Mouse (Mus musculus): ENCODE data around the gene Nxpe4. TPM values are rescaled to one million over a fixed set of nuclear protein-coding genes. Genes with fewer than 3 reads are reported as not detected.

Nxpe4 gene
- polyA plus RNA-seq, 1 experiment from 2014 or later = 7.8 TPM

DNA sequence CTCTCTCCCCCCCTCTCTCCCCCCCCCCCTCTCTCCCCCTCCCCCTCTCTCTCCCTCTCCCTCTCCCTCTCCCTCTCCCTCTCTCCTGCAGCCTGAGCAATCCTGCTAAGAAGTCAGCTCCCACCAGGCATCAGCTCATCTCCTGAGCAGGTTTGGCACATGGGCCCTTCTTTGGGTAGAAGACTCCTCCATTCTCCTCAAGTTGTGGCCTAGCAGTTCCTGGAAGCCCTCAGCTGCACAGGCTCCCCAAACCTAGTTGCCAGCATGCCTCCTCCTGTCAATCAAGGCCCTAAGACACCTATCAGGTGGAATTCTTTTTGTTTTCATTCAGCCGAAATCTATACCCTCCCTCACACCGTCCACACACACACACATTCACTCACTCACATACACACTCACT lies 259.7 kb downstream of the Nxpe4 start:
- H3K9ac ChIP-seq (ENCODE audit: low read depth, low read length) = no peak overlapping the region
- no peaks in the 10 kb centered on the region for H3K36me3 ChIP-seq (ENCODE audit: control insufficient read depth, insufficient read depth, low read length)
- no peaks in the 10 kb centered on the region for H3K4me1 ChIP-seq (ENCODE audit: control insufficient read depth, insufficient read depth, low read length)
- no peak overlapping the region for H3K27ac ChIP-seq (ENCODE audit: low read depth, low read length)
- H3K27me3 ChIP-seq (ENCODE audit: control insufficient read depth, insufficient read depth, low read length) = no peaks in the 10 kb centered on the region
- H3K4me2 ChIP-seq (replicated peaks; ENCODE audit: low read depth, low read length) = no peak overlapping the region
- H3K4me3 ChIP-seq (ENCODE audit: low read length) = no peak overlapping the region
- no peaks in the 10 kb centered on the region for H3K9me3 ChIP-seq (ENCODE audit: control insufficient read depth, low read length)
- WGBS = 78% methylated on average over 2 of the region's 2 CpGs
- ATAC-seq (ENCODE audit: low FRiP score, low TSS enrichment) = no peak

DNA sequence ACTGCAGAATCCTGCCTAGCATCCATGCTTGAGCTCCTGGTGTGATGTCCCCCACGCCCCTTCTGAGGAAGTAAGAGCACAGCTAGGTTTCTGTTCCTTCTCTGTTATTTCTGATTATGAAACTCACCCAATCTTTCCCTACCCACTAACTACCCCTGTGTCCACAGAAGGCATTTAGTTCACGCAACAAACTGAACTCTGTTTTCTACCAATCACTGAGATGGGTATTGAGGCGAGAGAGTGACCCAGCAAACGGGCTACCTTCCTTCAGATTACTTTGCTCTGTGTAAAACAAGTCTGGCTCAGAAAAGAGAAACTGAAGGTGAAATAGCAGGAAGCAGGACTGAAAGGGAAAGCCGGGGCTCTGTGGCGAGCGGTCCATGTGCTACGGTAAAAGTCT lies 260.6 kb downstream of the Nxpe4 start:
- no peak overlapping the region for H3K27ac ChIP-seq (ENCODE audit: low read depth, low read length)
- 91% methylated on average over 8 of the region's 8 CpGs for WGBS
- H3K4me2 ChIP-seq (replicated peaks; ENCODE audit: low read depth, low read length) = no peak overlapping the region
- no peaks in the 10 kb centered on the region for H3K36me3 ChIP-seq (ENCODE audit: control insufficient read depth, insufficient read depth, low read length)
- H3K4me3 ChIP-seq (ENCODE audit: low read length) = no peak overlapping the region
- no peak for ATAC-seq (ENCODE audit: low FRiP score, low TSS enrichment)
- H3K9ac ChIP-seq (ENCODE audit: low read depth, low read length) = no peak overlapping the region
- H3K9me3 ChIP-seq (ENCODE audit: control insufficient read depth, low read length) = no peaks in the 10 kb centered on the region
- no peaks in the 10 kb centered on the region for H3K4me1 ChIP-seq (ENCODE audit: control insufficient read depth, insufficient read depth, low read length)
- no peaks in the 10 kb centered on the region for H3K27me3 ChIP-seq (ENCODE audit: control insufficient read depth, insufficient read depth, low read length)

DNA sequence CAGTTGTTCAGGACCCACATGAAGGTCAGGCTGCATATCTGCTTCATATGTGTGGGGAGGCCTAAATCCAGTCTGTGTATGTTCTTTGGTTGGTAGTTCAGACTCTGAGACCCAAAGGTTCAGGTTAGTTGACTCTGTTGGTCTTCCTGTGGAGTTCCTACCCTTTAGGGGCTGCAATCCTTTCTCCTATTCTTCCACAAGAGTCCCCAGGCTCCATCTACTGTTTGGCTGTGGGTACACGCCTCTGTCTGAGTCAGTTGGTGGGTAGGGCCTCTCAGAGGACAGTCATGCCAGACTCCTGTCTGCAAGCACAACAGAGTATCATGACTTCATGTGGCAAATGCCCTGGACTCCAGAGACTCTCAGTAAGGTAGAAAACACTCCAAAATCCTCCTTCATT lies 261.4 kb downstream of the Nxpe4 start:
- no peaks in the 10 kb centered on the region for H3K4me1 ChIP-seq (ENCODE audit: control insufficient read depth, insufficient read depth, low read length)
- no peaks in the 10 kb centered on the region for H3K36me3 ChIP-seq (ENCODE audit: control insufficient read depth, insufficient read depth, low read length)
- H3K4me3 ChIP-seq (ENCODE audit: low read length) = no peak overlapping the region
- H3K27me3 ChIP-seq (ENCODE audit: control insufficient read depth, insufficient read depth, low read length) = no peaks in the 10 kb centered on the region
- 52% methylated on average over 1 of the region's 1 CpGs for WGBS
- no peak overlapping the region for H3K4me2 ChIP-seq (replicated peaks; ENCODE audit: low read depth, low read length)
- no peaks in the 10 kb centered on the region for H3K9me3 ChIP-seq (ENCODE audit: control insufficient read depth, low read length)
- H3K9ac ChIP-seq (ENCODE audit: low read depth, low read length) = no peak overlapping the region
- ATAC-seq (ENCODE audit: low FRiP score, low TSS enrichment) = no peak
- H3K27ac ChIP-seq (ENCODE audit: low read depth, low read length) = no peak overlapping the region

DNA sequence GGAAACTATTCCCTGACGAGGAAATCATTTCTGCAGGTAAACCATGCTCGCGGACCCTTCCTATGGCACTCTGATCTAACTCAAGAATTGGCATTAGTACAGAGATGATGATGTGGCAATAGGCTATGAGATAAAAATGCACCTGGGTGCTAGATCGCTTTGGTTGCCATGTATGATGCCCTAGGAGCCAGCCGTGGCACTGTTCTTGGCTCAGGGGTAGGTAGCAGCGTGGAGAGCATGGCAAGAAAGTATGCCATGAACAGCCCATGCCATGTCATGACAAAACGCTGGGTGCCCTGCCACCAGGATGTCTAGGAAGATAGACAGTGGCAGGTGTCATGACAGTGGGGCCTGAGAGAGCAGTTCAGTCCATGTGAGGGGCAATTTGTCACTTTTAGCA lies 265.4 kb downstream of the Nxpe4 start:
- 93% methylated on average over 7 of the region's 7 CpGs for WGBS
- Histone ChIP-seq H3K36me3 (ENCODE audit: control insufficient read depth, insufficient read depth, low read length) (no peaks in the 10 kb centered on the region), H3K4me3 (ENCODE audit: low read length) (no peak overlapping the region), H3K27ac (ENCODE audit: low read depth, low read length) (no peak overlapping the region), H3K4me2 (replicated peaks; ENCODE audit: low read depth, low read length) (no peak overlapping the region), H3K27me3 (ENCODE audit: control insufficient read depth, insufficient read depth, low read length) (no peaks in the 10 kb centered on the region), H3K9me3 (ENCODE audit: control insufficient read depth, low read length) (no peaks in the 10 kb centered on the region), H3K9ac (ENCODE audit: low read depth, low read length) (no peak overlapping the region), H3K4me1 (ENCODE audit: control insufficient read depth, insufficient read depth, low read length) (no peaks in the 10 kb centered on the region)
- ATAC-seq (ENCODE audit: low FRiP score, low TSS enrichment) = no peak

DNA sequence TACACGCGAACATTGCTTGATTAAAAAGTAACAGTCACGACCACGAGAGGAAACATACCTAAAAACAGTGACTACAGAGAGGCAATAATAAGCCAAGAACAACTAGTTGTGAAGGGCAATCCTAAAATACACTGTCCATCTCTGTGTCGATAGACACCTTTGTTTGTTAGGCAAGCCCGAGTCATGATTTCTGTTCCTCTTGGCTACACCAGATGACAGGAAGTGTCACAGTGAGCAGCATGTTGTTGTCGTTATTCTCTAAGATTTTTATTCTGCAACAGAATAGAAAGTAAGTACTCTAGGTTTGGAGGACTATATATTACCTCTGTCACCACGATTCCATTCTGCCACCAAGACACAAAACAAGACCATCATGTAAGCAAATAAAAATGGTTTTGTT lies 270.6 kb downstream of the Nxpe4 start:
- WGBS = 85% methylated on average over 8 of the region's 8 CpGs
- no peaks in the 10 kb centered on the region for H3K36me3 ChIP-seq (ENCODE audit: control insufficient read depth, insufficient read depth, low read length)
- no peak overlapping the region for H3K9ac ChIP-seq (ENCODE audit: low read depth, low read length)
- no peak overlapping the region for H3K4me2 ChIP-seq (replicated peaks; ENCODE audit: low read depth, low read length)
- no peak overlapping the region for H3K27ac ChIP-seq (ENCODE audit: low read depth, low read length)
- no peak for ATAC-seq (ENCODE audit: low FRiP score, low TSS enrichment)
- H3K4me1 ChIP-seq (ENCODE audit: control insufficient read depth, insufficient read depth, low read length) = no peaks in the 10 kb centered on the region
- H3K9me3 ChIP-seq (ENCODE audit: control insufficient read depth, low read length) = no peaks in the 10 kb centered on the region
- H3K4me3 ChIP-seq (ENCODE audit: low read length) = no peak overlapping the region
- H3K27me3 ChIP-seq (ENCODE audit: control insufficient read depth, insufficient read depth, low read length) = no peaks in the 10 kb centered on the region

DNA sequence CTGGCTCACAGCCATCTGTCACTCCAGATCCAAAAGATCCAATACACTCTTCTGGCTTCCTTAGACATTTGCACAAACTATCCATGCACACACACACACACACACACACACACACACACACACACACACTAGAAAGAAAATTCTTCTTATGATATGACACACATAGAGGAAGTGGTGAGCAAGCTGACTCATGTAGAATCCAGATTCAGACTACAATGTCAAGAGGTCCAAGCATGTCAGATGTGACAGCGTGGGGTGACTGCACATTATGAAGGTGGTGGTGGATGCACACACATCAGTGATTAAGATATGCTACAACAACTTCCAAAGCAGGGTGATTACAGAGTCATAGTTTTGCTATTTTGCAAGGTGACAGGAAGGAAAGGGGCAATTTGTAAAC lies 282.1 kb downstream of the Nxpe4 start:
- H3K4me3 ChIP-seq (ENCODE audit: low read length) = no peak overlapping the region
- WGBS = 78% methylated on average over 1 of the region's 1 CpGs
- no peak for ATAC-seq (ENCODE audit: low FRiP score, low TSS enrichment)
- no peaks in the 10 kb centered on the region for H3K36me3 ChIP-seq (ENCODE audit: control insufficient read depth, insufficient read depth, low read length)
- no peak overlapping the region for H3K27ac ChIP-seq (ENCODE audit: low read depth, low read length)
- H3K27me3 ChIP-seq (ENCODE audit: control insufficient read depth, insufficient read depth, low read length) = no peaks in the 10 kb centered on the region
- H3K4me1 ChIP-seq (ENCODE audit: control insufficient read depth, insufficient read depth, low read length) = no peaks in the 10 kb centered on the region
- no peaks in the 10 kb centered on the region for H3K9me3 ChIP-seq (ENCODE audit: control insufficient read depth, low read length)
- H3K9ac ChIP-seq (ENCODE audit: low read depth, low read length) = no peak overlapping the region
- H3K4me2 ChIP-seq (replicated peaks; ENCODE audit: low read depth, low read length) = no peak overlapping the region

DNA sequence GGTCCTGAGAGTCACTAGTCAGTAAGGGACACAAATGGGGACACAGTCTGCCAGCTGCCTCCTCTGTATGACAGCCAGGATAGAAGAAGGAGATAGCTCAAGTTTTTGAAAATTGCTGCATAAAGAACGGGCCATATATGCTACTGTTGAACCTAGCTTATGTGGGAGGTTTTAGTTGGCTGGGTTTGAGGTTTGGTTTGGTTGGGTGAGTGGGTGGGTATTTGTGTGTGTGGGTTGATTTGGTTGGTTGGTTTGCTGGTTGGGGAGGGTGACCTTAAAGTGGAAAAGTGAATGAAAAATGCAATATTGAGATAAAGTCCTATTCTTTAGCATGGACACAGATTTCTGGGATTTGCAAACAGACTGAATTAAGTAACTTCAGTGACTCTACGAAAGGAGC lies 283.0 kb downstream of the Nxpe4 start:
- ATAC-seq (ENCODE audit: low FRiP score, low TSS enrichment) = no peak
- 61% methylated on average over 2 of the region's 2 CpGs for WGBS
- H3K4me2 ChIP-seq (replicated peaks; ENCODE audit: low read depth, low read length) = no peak overlapping the region

DNA sequence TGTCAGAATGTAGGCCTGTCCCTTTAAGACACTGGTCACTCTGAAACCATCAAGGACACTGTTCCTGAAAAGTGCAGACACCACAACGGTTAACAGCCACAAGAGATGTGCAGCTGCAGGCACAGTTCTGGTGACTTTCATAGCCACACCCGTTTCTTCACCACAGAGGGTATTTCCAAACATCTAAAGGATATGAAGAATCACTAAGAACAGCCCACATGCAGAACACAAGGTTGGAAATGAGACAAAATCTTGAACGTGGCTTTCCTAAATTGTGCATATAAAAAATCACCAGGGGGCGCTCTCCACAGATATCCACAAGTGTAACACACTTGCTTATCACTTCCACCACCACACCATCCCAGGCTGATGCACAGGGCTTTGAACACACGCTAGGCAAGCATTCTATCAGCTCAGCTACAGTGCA lies 286.0 kb downstream of the Nxpe4 start:
- Histone ChIP-seq H3K27ac (ENCODE audit: low read depth, low read length) (no peak overlapping the region), H3K36me3 (ENCODE audit: control insufficient read depth, insufficient read depth, low read length) (no peaks in the 10 kb centered on the region), H3K9ac (ENCODE audit: low read depth, low read length) (no peak overlapping the region), H3K4me2 (replicated peaks; ENCODE audit: low read depth, low read length) (no peak overlapping the region), H3K4me1 (ENCODE audit: control insufficient read depth, insufficient read depth, low read length) (no peaks in the 10 kb centered on the region), H3K9me3 (ENCODE audit: control insufficient read depth, low read length) (no peaks in the 10 kb centered on the region), H3K4me3 (ENCODE audit: low read length) (no peak overlapping the region), H3K27me3 (ENCODE audit: control insufficient read depth, insufficient read depth, low read length) (no peaks in the 10 kb centered on the region)
- 42% methylated on average over 5 of the region's 5 CpGs for WGBS
- ATAC-seq (ENCODE audit: low FRiP score, low TSS enrichment) = no peak

More for the DNA sequence above, 283.0 kb downstream of the Nxpe4 start:
- no peaks in the 10 kb centered on the region for H3K4me1 ChIP-seq (ENCODE audit: control insufficient read depth, insufficient read depth, low read length)
- H3K9ac ChIP-seq (ENCODE audit: low read depth, low read length) = no peak overlapping the region
- H3K27ac ChIP-seq (ENCODE audit: low read depth, low read length) = no peak overlapping the region
- no peaks in the 10 kb centered on the region for H3K36me3 ChIP-seq (ENCODE audit: control insufficient read depth, insufficient read depth, low read length)
- H3K27me3 ChIP-seq (ENCODE audit: control insufficient read depth, insufficient read depth, low read length) = no peaks in the 10 kb centered on the region
- H3K9me3 ChIP-seq (ENCODE audit: control insufficient read depth, low read length) = no peaks in the 10 kb centered on the region
- H3K4me3 ChIP-seq (ENCODE audit: low read length) = no peak overlapping the region
